Mouse (Mus musculus): Measurements from ENCODE around the gene Ncs1. TPM values are rescaled to one million over a fixed set of nuclear protein-coding genes. Genes with fewer than 3 reads are reported as not detected.

Gene Ncs1
- total RNA-seq, 2 experiments from 2014 or later: 259 to 284 TPM

- no peak for DNase-seq (ENCODE audit: extremely low spot score in 1 of 2, low spot score in 1 of 2)
These were observed 4.0 kb upstream of the Ncs1 start for GRCm38 (mm10) chr2:31241639-31242038.

- no peak for DNase-seq (ENCODE audit: extremely low spot score in 1 of 2, low spot score in 1 of 2)
These were observed 1.4 kb upstream of the Ncs1 start for GRCm38 (mm10) chr2:31244216-31244615.

GRCm38 (mm10) chr2:31245051-31245450, 572 bp upstream of the Ncs1 start:
- DNase-seq (ENCODE audit: extremely low spot score in 1 of 2, low spot score in 1 of 2): no peak

DNA sequence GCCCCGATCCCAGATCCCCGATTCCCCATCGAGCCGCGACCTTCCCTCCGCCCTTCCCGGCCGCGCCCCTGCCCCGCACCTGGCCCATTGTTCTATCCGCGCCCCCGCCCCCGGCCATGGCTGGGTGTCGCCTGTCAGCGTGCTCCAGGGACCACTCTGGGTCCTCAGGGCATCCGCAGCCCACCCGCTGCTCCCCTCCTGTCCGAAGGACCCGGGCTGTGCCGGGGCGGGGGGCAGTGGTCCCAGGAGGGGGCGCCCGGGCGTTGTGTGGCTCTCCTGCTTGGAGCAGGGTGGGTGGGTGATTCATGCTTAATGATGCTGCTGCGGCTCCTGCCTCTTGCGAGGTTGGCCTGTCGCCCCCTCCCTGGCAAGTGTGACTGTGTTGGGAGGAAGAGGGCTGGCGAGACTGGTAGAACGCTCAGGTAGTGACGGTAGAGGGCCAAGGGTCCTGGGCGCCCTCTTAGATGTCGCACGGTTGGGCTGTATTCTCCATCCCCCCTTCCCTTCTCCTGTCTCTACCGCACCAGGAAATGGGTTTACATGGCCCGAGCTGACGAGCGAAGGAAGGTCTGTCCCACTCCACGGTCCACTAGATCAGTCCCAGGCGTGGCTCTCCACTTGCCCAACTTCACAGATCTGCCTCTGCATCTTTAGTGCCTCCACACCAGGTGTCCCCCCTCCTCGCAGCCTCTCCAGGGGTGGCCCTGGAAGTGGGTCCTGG, 788 bp downstream of the Ncs1 start:
- DNase-seq (ENCODE audit: extremely low spot score in 1 of 2, low spot score in 1 of 2): no peak

DNA sequence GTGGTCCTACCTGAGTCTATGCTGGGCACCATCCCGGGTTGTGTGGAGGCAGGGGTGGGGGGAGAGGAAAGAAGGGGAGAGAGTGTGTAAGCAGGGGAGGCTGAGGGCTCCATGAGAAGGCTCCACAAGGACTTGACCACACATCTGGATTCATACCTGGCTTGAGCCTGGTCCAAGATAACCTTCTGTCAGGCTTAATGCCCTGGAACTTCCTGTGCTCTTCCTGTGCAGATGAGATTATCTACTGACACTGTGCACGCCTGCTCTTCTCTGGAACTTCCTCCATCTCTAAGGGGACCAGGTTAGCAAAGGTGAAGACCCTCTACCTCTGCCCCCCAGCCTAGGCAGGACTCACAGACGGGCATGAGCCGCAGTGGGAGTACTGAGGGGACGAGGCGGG, 3.2 kb downstream of the Ncs1 start:
- no peak for DNase-seq (ENCODE audit: extremely low spot score in 1 of 2, low spot score in 1 of 2)

GRCm38 (mm10) chr2:31252167-31252566, 6.5 kb downstream of the Ncs1 start:
- no peak for DNase-seq (ENCODE audit: extremely low spot score in 1 of 2, low spot score in 1 of 2)

DNA sequence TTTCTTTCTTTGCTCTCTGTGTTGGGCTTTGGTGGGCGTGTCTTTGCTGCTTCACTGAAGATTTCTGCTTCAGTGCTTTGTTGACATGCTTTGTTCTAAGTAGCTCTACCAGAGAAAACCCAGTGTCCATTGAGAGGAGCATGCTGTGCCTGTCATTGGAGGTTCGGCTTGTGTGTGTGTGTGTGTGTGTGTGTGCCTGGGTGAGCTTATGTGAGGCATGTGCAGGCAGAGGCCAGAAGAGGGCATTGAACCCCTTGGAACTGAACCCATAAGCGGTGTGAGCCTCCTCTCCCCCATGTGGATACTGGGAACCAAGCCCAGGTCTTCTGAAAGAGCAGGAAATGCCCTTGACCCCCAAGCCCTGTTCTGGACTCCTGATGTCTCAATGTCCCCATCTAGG, 7.8 kb downstream of the Ncs1 start:
- DNase-seq (ENCODE audit: extremely low spot score in 1 of 2, low spot score in 1 of 2): no peak

- DNase-seq (ENCODE audit: extremely low spot score in 1 of 2, low spot score in 1 of 2): no peak
These were observed 9.2 kb downstream of the Ncs1 start for GRCm38 (mm10) chr2:31254806-31255205.

DNA sequence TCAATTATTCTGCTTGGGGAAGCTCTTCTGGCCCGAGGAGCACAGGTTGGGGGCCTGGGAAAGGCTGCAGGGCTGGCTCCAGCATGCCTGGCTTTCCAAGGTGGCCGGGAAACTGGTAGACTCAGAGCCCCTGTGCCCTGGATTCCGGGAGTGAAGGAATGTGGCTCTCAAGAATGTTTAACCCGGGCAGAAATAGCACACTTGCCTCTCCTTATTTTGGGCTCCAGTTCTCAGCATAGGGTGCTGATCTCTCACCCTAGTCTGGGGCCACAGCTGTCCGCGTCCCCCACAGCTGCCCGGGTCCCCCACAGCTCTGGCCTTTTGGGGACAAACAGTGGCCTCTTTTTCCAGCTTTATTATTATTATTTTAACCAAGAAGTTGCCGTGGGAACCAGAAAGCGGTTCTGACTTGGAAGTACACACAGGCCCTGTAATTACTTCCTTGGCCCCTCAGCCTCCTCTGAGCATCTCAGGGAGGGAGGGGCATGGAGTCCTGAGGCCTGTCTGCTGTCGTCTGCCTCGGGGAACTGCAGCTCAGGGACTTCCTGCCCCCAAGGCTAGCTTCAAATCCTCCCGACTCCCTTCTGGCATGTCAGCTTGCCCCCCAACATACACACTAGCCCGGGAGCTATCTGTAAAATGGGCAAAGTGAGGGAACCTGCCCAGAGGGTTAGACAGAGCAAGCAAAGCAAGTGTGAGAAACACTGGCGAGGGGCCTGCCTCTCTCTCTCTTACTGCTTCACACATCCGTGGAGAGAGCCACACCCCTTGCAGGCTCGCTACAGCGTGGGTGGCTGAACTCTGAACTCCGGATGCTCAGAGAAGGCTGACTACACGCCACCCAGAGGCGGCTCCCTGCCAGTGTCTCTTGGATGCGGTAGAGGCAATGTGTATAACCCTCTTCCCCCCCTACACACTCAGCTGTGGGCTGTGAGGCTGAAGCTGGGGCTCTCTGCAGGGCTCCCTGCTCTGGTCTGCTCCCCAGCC, 10.6 kb downstream of the Ncs1 start:
- peak in 1 of 2 experiments; percentile 51 for DNase-seq (ENCODE audit: extremely low spot score in 1 of 2, low spot score in 1 of 2)

DNA sequence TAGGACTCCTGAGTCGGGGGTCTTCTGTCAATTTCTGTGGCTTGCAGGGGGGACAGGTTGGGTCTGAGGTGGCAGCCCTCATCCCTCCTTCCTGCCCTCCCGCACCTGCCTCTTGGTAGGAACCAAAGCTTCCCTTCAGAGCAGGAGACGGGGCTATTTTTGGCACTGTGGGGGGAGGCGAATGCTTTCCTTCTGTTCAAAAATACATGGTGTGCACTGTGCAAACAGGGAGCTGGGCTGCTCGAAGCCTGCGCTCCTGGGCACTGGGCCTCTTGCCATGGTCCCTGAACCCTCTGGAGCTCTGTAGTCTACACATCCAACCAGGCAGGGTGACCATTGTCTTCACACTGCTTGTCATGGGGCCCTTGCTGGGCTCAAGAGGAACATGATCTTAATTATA, 11.5 kb downstream of the Ncs1 start:
- peak in 1 of 2 experiments; percentile 44 for DNase-seq (ENCODE audit: extremely low spot score in 1 of 2, low spot score in 1 of 2)

- DNase-seq (ENCODE audit: extremely low spot score in 1 of 2, low spot score in 1 of 2): peak in 1 of 2 experiments; percentile 58
These were observed 13.2 kb downstream of the Ncs1 start for GRCm38 (mm10) chr2:31258609-31259366.

DNA sequence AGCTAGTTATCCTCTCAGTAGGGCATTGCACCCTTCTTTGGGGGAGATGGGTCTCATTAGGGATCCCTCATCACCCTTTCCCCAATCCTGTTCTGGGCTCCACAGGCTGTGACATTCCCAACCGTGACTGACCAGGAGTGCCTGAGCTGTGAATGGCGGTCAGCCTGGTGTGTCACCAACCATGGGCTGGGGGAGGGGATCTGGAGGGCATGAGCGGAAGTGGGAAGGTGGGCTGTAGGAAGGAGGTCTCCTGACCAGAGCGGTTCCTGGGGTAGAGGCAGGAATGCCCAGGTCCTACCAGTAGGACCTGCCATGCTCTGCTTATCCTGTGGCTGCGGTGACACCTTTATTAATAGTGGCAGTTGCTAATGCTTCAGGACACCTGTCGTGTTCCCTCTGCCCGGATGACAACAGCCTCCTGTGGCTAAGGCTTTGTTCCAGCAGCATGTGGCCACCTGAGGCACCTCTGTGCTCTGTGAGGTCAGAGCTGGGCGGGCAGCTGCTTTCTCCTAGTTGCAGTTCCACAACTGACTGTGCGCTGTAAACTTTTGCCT, 13.8 kb downstream of the Ncs1 start:
- no peak for DNase-seq (ENCODE audit: extremely low spot score in 1 of 2, low spot score in 1 of 2)

DNA sequence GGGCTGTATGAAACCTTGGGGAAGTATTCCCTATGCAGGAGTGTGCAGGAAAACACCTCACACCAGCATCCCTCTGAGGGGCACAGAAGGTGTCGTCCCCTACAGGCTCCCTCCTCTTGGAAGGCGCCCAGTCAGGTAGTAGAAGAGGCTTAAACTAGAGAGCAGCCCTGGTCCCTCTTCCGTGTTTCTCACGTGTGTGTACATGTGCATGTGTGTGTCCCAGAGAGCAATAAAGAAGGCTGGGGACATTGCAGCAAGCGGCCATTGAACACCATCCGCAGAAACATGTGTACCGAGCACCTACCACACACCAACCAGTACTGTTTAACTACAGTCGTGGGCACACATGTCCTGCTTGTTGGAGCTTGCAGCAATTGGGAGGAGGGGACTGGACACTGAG, 14.9 kb downstream of the Ncs1 start:
- no peak for DNase-seq (ENCODE audit: extremely low spot score in 1 of 2, low spot score in 1 of 2)

DNA sequence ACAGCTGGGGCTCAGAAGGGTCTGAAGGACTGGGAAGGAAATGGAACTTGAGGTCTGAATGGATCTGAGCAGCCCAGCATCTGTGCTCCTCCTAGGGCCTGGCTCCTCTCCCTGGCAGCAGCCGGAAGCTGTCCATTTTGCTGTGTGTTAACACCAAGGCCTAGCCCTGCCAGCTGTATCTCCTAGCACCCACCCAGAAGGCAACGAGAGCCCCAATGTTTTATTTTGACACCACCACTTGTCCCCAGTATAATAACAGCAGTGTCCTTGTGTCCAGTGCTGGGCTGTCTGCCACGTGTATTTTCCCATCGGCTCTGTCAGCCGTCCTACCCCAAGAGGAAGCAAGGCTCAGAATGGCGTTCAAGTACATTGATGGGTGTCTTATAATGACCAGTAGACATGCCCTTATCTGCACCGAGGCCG, 17.4 kb downstream of the Ncs1 start:
- DNase-seq (ENCODE audit: extremely low spot score in 1 of 2, low spot score in 1 of 2): no peak

- DNase-seq (ENCODE audit: extremely low spot score in 1 of 2, low spot score in 1 of 2): peak; percentile 66 to 79
These were observed 18.2 kb downstream of the Ncs1 start for GRCm38 (mm10) chr2:31263746-31264378.

DNA sequence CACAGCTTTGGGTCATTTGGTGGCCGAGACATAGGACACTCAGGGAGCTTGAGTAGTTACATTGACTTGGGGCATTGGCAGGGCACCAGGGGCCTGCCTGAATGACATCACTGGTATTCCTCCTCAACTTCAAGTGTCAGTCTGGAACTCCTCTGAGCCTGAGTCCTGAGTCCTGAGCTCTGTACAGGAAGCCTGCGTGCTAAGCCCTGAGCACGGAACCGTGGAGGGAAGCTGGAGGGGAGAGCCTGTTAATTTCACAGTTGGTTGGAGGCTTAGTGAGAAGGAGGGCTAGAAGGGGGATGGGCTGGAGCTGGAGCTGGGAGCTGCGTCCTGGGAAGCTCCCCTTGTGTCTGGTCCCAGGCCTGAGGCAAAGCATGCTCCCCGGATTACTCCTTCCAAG, 21.8 kb downstream of the Ncs1 start:
- no peak for DNase-seq (ENCODE audit: extremely low spot score in 1 of 2, low spot score in 1 of 2)

GRCm38 (mm10) chr2:31268631-31269030, 23.0 kb downstream of the Ncs1 start:
- no peak for DNase-seq (ENCODE audit: extremely low spot score in 1 of 2, low spot score in 1 of 2)

GRCm38 (mm10) chr2:31269188-31269587, 23.6 kb downstream of the Ncs1 start:
- no peak for DNase-seq (ENCODE audit: extremely low spot score in 1 of 2, low spot score in 1 of 2)

DNA sequence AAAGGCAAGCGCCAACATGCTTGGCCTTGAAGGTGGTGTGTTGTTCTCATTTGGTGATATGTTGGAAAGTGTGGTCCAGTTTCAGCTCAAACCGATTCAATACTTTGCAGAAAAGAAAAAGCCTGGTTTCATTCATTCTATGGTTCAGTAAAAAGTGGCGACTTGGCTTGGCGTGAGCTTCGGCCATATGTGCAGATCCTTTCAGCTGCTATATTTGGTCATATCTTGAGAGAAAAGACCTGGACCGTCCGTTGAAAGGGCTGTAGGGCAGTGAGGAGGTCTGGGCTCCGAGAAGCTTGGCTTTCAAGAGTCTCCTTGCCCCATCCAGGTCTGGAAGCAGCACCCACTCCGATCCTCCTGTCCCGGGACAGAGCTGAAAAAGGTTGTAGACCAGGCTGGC, 24.2 kb downstream of the Ncs1 start:
- DNase-seq (ENCODE audit: extremely low spot score in 1 of 2, low spot score in 1 of 2): no peak

DNA sequence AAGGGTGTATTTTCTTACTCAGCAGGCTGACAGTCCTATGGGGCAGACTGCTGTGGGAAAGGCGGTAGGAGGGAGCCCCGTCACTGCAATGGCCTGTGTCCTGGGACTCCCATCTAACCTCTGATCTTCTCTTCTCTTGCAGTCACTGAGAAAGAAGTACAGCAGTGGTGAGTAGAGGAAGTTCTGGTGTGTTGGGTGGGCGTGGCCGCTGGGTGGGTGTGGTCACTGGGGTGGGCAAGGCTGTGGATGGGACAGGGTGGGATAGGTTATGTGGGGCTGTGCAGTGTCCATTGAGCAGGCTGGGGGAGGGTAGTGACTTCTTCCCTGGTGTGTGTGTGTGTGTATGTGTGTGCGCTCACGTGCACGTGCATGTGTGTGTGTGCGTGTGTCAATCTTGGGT, 24.8 kb downstream of the Ncs1 start:
- no peak for DNase-seq (ENCODE audit: extremely low spot score in 1 of 2, low spot score in 1 of 2)
